Mouse (Mus musculus) heart, embryonic 13.5 days (tissue): ENCODE measurements around the gene Lpar2. TPM values are rescaled to one million over a fixed set of nuclear protein-coding genes. Genes with fewer than 3 reads are reported as not detected.

Experiments
- ATAC-seq: fragments of 200-750 bp; cut with Nextera tagmentation; 2 replicates; pipeline ENCODE4 v1.8.0; 2017; ENCODE audit warnings: moderate TSS enrichment; ENCODE audit not compliant: insufficient number of reproducible peaks, low FRiP score, low TSS enrichment; ENCODE audit errors: extremely low read depth
- H3K27ac ChIP-seq: fragments of 300-500 bp; sonication (generic); replicated peaks from 2 replicates; pipeline ENCODE4 v1.5.1; 2015; ENCODE audit warnings: moderate library complexity, mild to moderate bottlenecking, inconsistent platforms
- H3K27me3 ChIP-seq: fragments of 300-500 bp; sonication (generic); replicated peaks from 2 replicates; pipeline ENCODE4 v1.6.1; 2015; ENCODE audit warnings: mild to moderate bottlenecking, inconsistent platforms
- H3K36me3 ChIP-seq: fragments of 300-500 bp; sonication (generic); 2 replicates; pipeline ENCODE4 v1.6.1; 2015; ENCODE audit warnings: mild to moderate bottlenecking, inconsistent platforms
- H3K4me1 ChIP-seq: fragments of 300-500 bp; sonication (generic); 2 replicates; pipeline ENCODE4 v1.6.1; 2015; ENCODE audit warnings: inconsistent platforms
- H3K4me2 ChIP-seq: fragments of 300-500 bp; sonication (generic); 2 replicates; pipeline ENCODE4 v1.6.1; 2015; ENCODE audit warnings: inconsistent platforms, mild to moderate bottlenecking, moderate library complexity
- H3K4me3 ChIP-seq: fragments of 300-500 bp; sonication (generic); 2 replicates; pipeline ENCODE4 v1.5.1; 2015; ENCODE audit warnings: moderate library complexity, mild to moderate bottlenecking, inconsistent platforms
- H3K9ac ChIP-seq: fragments of 300-500 bp; sonication (generic); 2 replicates; pipeline ENCODE4 v1.6.1; 2015; ENCODE audit warnings: inconsistent platforms, mild to moderate bottlenecking, moderate library complexity
- H3K9me3 ChIP-seq: fragments of 300-500 bp; sonication (generic); 2 replicates; pipeline ENCODE4 v1.6.1; 2016; ENCODE audit warnings: inconsistent platforms
- WGBS: fragments of 180-500 bp; shearing (Covaris S2); methylation state at CpG from one replicate; pipeline ENCODE4 v1.1.7; 2015; ENCODE audit warnings: mixed read lengths; 5-methylcytosine and 5-hydroxymethylcytosine counted together
- polyA plus RNA-seq: library from polyadenylated mRNA; unstranded; fragments of >200 nt; fragmentation: Nextera tagmentation; extraction: Ambion mirVana; gene quantifications from 2 replicates; pipeline ENCODE4 v1.2.1, GENCODE M21; 2015

Gene Lpar2
- polyA plus RNA-seq, 1 experiment from 2014 or later: 0.32 TPM

DNA sequence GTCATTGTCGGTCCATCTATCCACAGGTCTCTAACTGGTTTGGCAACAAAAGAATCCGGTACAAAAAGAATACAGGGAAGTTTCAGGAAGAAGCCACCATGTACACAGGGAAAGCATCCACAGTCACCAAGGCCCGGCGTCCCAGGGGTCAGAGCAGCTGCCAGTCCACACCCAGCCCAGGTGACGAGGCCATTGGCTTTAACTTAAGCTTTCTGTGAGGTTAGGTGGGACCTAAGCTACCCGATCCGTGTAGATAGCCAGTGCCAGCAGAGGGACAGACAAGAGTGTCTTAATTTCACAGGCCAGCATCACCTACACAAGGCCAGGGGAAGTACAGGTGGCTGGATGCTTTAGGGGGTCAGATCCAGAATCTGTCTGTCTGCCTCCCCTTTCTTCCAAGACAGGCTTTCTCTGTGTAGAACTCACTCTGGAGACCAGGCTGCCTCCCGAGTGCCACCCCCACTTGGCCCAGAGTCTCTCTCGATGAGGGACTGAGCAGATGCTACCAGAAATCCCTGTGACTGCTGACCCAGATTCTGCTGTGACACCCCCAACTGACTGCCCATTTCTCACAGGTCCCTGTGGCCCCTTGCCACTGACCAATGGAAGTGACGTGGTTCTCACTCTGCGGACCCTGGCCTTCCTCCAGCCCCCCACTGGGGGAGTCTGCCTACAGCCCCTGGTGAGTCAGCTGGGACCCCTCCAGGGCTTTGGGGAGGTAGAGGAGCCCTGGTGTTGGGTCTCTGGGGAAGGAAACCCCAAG lies 48.0 kb downstream of the Lpar2 start:
- H3K9me3 ChIP-seq: no peaks in the 10 kb centered on the region
- no peak overlapping the region for H3K27ac ChIP-seq
- 74% methylated on average over 11 of the region's 11 CpGs for WGBS
- peaks cover 28% of the 10 kb centered on the region for H3K27me3 ChIP-seq
- no peak overlapping the region for H3K9ac ChIP-seq
- no peak overlapping the region for H3K4me2 ChIP-seq
- H3K36me3 ChIP-seq: no peaks in the 10 kb centered on the region
- no peak overlapping the region for H3K4me3 ChIP-seq
- ATAC-seq: no peak
- H3K4me1 ChIP-seq: peaks cover 9% of the 10 kb centered on the region; the same call in 1 of the 2 replicates

DNA sequence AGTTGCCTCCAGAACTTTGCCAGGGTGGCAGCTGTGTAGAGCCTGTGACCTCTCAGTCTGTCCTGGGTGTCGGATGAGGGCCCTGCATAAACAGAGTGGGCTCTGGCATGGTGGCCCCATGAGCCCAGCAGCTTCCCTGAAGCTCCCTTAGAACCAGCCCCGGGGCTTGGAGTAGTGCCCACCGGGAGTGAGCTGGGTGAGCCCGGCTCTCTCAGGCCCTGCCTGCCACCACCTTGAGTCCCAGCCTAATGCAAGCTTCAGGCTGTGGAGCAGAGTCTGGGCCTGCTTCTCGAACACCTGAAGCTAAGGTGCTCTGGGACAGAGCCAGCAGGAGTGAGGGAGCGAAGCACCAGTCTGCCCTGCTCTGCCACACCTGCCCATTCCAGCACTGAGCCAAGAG lies 48.7 kb downstream of the Lpar2 start:
- H3K36me3 ChIP-seq: no peaks in the 10 kb centered on the region
- no peak overlapping the region for H3K4me2 ChIP-seq
- no peak overlapping the region for H3K27ac ChIP-seq
- peaks cover 28% of the 10 kb centered on the region for H3K27me3 ChIP-seq
- 75% methylated on average over 6 of the region's 6 CpGs for WGBS
- no peak overlapping the region for H3K4me3 ChIP-seq
- no peak for ATAC-seq
- H3K9me3 ChIP-seq: no peaks in the 10 kb centered on the region
- peaks cover 9% of the 10 kb centered on the region; the same call in 1 of the 2 replicates for H3K4me1 ChIP-seq
- no peak overlapping the region for H3K9ac ChIP-seq

DNA sequence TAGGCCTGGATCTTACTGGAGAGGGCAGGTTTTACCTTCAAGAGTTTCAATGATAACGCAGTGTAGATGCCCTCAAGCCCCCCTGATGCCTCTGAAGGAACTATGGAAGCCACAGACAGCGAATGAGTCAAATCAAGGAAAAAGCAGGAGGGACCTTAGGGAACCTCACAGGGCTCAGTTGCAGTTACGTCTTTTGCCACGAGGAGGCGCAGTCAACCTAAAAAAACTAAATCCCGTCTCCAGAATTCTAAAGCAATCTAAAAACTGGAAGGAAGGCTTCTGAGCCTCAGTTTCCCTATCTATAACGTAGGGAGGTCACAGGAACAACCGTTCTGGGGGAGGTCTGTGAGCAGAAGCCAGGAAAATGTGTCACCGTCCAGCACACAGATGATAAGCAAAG lies 51.9 kb downstream of the Lpar2 start:
- H3K27ac ChIP-seq: no peak overlapping the region
- no peak overlapping the region for H3K4me3 ChIP-seq

DNA sequence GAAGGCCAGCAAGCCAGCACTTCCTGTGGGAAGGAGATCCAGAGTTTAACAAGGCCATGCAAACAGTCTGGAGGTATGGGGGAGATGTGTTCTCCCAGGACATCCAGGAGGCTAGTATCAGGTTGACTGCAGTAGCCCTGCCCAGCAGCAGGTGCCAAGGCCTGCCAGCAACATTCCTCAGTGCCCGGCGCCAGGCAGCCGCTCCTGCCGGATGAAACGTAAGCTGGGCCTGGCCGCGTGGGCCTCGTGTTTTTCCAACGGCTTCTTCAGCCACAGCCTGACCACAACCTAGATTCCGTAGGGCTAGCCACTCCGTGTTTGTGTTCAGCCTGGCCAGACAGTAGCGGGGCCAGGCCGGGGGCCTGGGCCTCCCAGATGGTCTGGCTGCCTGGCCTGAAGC lies 52.4 kb downstream of the Lpar2 start:
- Histone ChIP-seq H3K27ac (no peak overlapping the region), H3K9ac (peak overlapping the region; percentile 5; the same call in 1 of the 2 replicates), H3K4me3 (no peak overlapping the region), H3K4me2 (no peak overlapping the region), H3K36me3 (no peaks in the 10 kb centered on the region), H3K27me3 (peaks cover 65% of the 10 kb centered on the region), H3K9me3 (no peaks in the 10 kb centered on the region), H3K4me1 (peaks cover 6% of the 10 kb centered on the region; the same call in 1 of the 2 replicates)
- 76% methylated on average over 13 of the region's 13 CpGs for WGBS
- no peak for ATAC-seq

More for the DNA sequence above, 51.9 kb downstream of the Lpar2 start:
- Histone ChIP-seq H3K4me2 (no peak overlapping the region), H3K4me1 (peaks cover 6% of the 10 kb centered on the region; the same call in 1 of the 2 replicates), H3K9ac (no peak overlapping the region), H3K27me3 (peaks cover 60% of the 10 kb centered on the region), H3K9me3 (no peaks in the 10 kb centered on the region), H3K36me3 (no peaks in the 10 kb centered on the region)
- no peak for ATAC-seq
- 10% methylated on average over 9 of the region's 9 CpGs for WGBS

DNA sequence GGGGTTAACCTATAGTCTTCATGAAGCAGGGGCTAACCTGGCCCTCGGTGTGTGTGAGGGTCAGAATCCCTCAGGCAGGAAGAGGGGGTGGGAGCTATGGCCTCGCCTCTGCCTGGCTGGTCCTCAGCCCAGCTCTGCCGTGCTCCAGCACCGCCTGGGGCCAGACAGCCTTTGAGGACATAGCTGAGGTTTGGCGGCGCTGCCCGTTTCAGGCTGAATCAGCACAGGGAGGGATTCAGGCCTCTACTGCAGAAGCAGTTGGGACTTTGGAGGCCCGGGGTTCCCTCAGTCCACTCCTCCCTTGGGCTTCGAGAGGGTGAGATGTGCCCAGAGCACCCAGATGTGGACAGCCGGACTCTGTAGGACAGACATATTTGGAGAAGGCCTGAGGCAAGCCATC lies 53.9 kb downstream of the Lpar2 start:
- H3K27ac ChIP-seq: no peak overlapping the region
- no peaks in the 10 kb centered on the region for H3K9me3 ChIP-seq
- no peak overlapping the region for H3K4me3 ChIP-seq
- H3K36me3 ChIP-seq: no peaks in the 10 kb centered on the region
- no peak overlapping the region for H3K4me2 ChIP-seq
- H3K27me3 ChIP-seq: peaks cover 74% of the 10 kb centered on the region
- H3K4me1 ChIP-seq: peaks cover 6% of the 10 kb centered on the region; the same call in 1 of the 2 replicates
- ATAC-seq: no peak
- H3K9ac ChIP-seq: peak overlapping the region; percentile 11; the same call in 1 of the 2 replicates
- WGBS: 40% methylated on average over 10 of the region's 10 CpGs

DNA sequence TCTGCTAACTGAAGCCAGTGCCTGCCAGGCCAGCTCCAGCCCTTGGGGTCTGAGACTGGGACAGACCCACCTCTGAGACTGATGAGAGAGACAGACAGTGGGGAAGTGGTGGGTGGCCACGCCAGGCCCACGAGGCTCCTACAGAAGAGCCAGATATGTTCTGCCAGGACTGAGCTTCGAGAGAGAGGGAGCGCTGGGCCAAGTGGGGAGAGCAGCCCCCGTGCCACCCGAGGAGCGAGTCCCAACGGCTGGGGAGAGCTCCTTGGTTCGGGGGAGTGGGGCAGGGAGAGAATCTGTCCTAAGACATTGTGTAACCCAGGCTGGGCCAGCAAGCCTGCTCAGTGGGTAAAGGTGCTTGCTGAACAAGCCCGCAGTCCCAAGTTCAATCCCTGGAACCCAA lies 54.7 kb downstream of the Lpar2 start:
- ATAC-seq: no peak
- 71% methylated on average over 10 of the region's 10 CpGs for WGBS
- H3K27me3 ChIP-seq: peaks cover 75% of the 10 kb centered on the region
- H3K4me2 ChIP-seq: no peak overlapping the region
- no peak overlapping the region for H3K27ac ChIP-seq
- no peaks in the 10 kb centered on the region for H3K9me3 ChIP-seq
- H3K36me3 ChIP-seq: no peaks in the 10 kb centered on the region
- peaks cover 14% of the 10 kb centered on the region for H3K4me1 ChIP-seq
- no peak overlapping the region for H3K4me3 ChIP-seq
- H3K9ac ChIP-seq: no peak overlapping the region

DNA sequence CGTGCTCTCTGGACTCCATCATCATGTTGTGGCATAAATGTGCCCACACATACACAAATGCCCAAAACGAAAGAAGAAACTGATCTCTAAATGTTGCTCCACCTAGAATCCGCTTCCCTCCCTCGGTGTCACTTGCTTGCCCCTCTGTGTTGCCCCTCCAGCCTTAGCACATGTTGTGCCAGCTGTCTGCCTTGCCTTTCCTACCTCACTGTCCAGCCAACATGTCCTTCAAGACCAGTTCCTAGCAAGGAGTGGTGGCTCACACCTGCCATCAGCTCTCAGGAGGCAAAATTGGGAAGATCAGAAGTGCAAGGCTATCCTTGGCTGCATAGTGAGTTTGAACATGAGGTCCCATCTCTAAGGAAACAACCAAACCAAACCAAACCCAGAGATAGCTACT lies 55.2 kb downstream of the Lpar2 start:
- ATAC-seq: no peak

DNA sequence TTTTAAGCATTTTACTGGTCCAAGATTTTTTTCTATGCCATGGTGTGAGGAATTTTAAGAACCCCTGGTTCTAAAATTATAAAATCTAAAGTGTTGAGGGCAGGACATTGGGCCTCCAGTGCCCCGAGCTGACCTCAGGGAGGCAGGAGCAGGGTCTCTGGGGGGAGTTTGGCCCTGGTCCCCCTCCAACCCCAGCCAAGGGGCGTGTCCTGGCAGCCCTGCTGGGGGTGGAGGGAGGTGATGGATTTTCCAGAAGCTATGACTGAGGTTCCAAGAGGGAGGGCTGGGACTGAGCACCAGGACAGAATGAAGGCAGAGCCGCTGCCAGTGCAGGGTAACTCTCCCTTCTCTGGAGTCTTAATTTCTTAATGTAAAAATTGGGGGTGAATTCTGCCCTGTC lies 55.8 kb downstream of the Lpar2 start:
- Histone ChIP-seq H3K9me3 (no peaks in the 10 kb centered on the region), H3K9ac (no peak overlapping the region), H3K4me3 (no peak overlapping the region), H3K4me2 (no peak overlapping the region), H3K27me3 (peaks cover 80% of the 10 kb centered on the region), H3K36me3 (no peaks in the 10 kb centered on the region), H3K27ac (no peak overlapping the region), H3K4me1 (peaks cover 24% of the 10 kb centered on the region)
- WGBS: 55% methylated on average over 3 of the region's 3 CpGs
- ATAC-seq: no peak

More for the DNA sequence above, 55.2 kb downstream of the Lpar2 start:
- 79% methylated on average over 4 of the region's 4 CpGs for WGBS
- H3K4me3 ChIP-seq: no peak overlapping the region
- H3K9me3 ChIP-seq: no peaks in the 10 kb centered on the region
- peaks cover 18% of the 10 kb centered on the region for H3K4me1 ChIP-seq
- no peak overlapping the region for H3K27ac ChIP-seq
- no peak overlapping the region for H3K4me2 ChIP-seq
- H3K9ac ChIP-seq: no peak overlapping the region
- H3K36me3 ChIP-seq: no peaks in the 10 kb centered on the region
- H3K27me3 ChIP-seq: peaks cover 79% of the 10 kb centered on the region

DNA sequence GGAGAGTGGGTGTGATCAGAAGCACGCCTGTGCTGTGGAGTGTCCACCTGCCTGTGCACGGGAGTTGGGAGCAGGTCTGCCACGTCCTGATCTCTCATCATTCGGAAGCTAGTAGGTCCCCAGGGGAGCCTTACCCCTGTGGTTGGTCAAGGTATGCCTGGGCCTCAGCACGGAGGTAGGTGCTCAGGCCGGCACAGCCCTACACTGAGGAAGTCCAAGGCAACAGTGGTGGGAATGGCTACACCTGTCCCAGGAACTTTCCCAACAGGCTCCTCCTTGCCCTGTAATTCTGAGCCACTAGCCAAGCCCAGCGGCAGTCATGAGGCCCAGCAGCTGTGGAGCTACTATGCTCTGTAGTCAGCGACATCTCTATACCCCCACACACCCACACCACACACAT lies 57.4 kb downstream of the Lpar2 start:
- no peak overlapping the region for H3K4me3 ChIP-seq
- H3K27ac ChIP-seq: no peak overlapping the region
- peaks cover 90% of the 10 kb centered on the region for H3K27me3 ChIP-seq
- H3K9ac ChIP-seq: no peak overlapping the region
- 62% methylated on average over 8 of the region's 8 CpGs for WGBS
- H3K9me3 ChIP-seq: no peaks in the 10 kb centered on the region
- no peak for ATAC-seq
- no peak overlapping the region for H3K4me2 ChIP-seq
- H3K36me3 ChIP-seq: no peaks in the 10 kb centered on the region
- peaks cover 20% of the 10 kb centered on the region for H3K4me1 ChIP-seq

Other genes with a start within 250 kb of the Lpar2 start
- 14.9 and 16.1 TPM in 2 replicates for gene Zfp868, start 196.9 kb upstream of the Lpar2 start, polyA plus RNA-seq
- gene Zfp964, start 167.9 kb upstream of the Lpar2 start, polyA plus RNA-seq: 1.3 and 1.4 TPM in 2 replicates
- gene Zfp869, start 111.7 kb upstream of the Lpar2 start, polyA plus RNA-seq: 16.6 and 18.0 TPM in 2 replicates
- 3.2 and 4.0 TPM in 2 replicates for gene Zfp963, start 72.5 kb upstream of the Lpar2 start, polyA plus RNA-seq
- 0.32 and 1.2 TPM in 2 replicates for gene Gm20422, start 47.5 kb upstream of the Lpar2 start, polyA plus RNA-seq
- 25.3 and 27.4 TPM in 2 replicates for gene Atp13a1, start 31.3 kb upstream of the Lpar2 start, polyA plus RNA-seq
- 15.1 and 16.6 TPM in 2 replicates for gene Zfp866, start 31.3 kb upstream of the Lpar2 start, polyA plus RNA-seq
- 6.9 and 7.6 TPM in 2 replicates for gene Gmip, start 13.8 kb upstream of the Lpar2 start, polyA plus RNA-seq
- gene Pbx4, start 10.1 kb downstream of the Lpar2 start, polyA plus RNA-seq: 2.4 and 3.9 TPM in 2 replicates
- 0.55 and 0.56 TPM in 2 replicates for gene Cilp2, start 65.3 kb downstream of the Lpar2 start, polyA plus RNA-seq
- gene Tssk6, start 79.8 kb downstream of the Lpar2 start, polyA plus RNA-seq: 1.9 and 2.2 TPM in 2 replicates
- 304 and 343 TPM in 2 replicates for gene Ndufa13, start 80.1 kb downstream of the Lpar2 start, polyA plus RNA-seq
- 8.1 and 8.2 TPM in 2 replicates for gene Yjefn3, start 80.3 kb downstream of the Lpar2 start, polyA plus RNA-seq
- gene Gatad2a, start 174.0 kb downstream of the Lpar2 start, polyA plus RNA-seq: 27.3 and 29.9 TPM in 2 replicates
- gene Mau2, start 220.3 kb downstream of the Lpar2 start, polyA plus RNA-seq: 34.9 and 36.0 TPM in 2 replicates
- gene Sugp1, start 220.4 kb downstream of the Lpar2 start, polyA plus RNA-seq: 31.1 and 32.6 TPM in 2 replicates